Mouse (Mus musculus): ENCODE measurements around the gene Scai.

DNA sequence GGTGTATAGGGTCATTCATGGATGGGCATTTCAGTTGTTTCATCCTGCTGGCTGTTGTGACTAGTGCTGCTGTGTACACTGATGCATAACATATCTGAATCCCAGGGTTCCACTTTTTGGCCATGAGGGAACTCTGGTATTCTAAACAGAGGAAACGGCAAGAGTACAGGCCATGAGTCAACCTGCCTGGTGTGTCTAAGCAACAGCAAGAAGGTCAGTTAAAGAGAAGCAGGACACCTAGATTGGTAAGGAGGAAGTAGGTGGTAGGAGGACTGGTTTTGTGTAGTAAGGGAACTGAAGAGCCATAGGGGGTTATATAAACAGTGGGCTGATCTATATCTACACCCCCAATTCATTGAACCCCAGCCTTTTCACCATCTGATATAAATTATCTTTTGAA is 33.7 kb downstream of the Scai start:
- TF ChIP-seq POLR2AphosphoS2 (IDR thresholded peaks at IDR 0.05; ENCODE audit: insufficient read length, low read depth) (no peak), POLR2A (IDR thresholded peaks at IDR 0.05; ENCODE audit: insufficient read length, low read depth) (no peak), USF1 (IDR thresholded peaks at IDR 0.05; ENCODE audit: low read depth) (no peak), TCF12 (IDR thresholded peaks at IDR 0.05; ENCODE audit: insufficient read depth, poor library complexity, severe bottlenecking) (no peak), E2F4 (IDR thresholded peaks at IDR 0.05; ENCODE audit: insufficient read depth) (no peak), MYOG (IDR thresholded peaks at IDR 0.05; ENCODE audit: control insufficient read depth in 1 of 3, insufficient read depth in 1 of 3, insufficient read length in 2 of 3, low read depth in 2 of 3) (no peak), REST (IDR thresholded peaks at IDR 0.05; ENCODE audit: insufficient read depth, insufficient read length) (no peak), CEBPB (IDR thresholded peaks at IDR 0.05; ENCODE audit: insufficient read depth, poor library complexity, severe bottlenecking) (no peak), MAX (IDR thresholded peaks at IDR 0.05; ENCODE audit: low read depth) (no peak)
